Mouse (Mus musculus) neural tube, embryonic 13.5 days (tissue): ENCODE results near the gene Tnnt3. TPM values are rescaled to one million over a fixed set of nuclear protein-coding genes. Genes with fewer than 3 reads are reported as not detected.

Experiments
- ATAC-seq: fragments of 200-750 bp; cut with Nextera tagmentation; 2 replicates; pipeline ENCODE4 v1.8.0; 2017; ENCODE audit warnings: low read depth, mild to moderate bottlenecking, moderate TSS enrichment, moderate library complexity
- H3K27ac ChIP-seq: fragments of 300-500 bp; sonication (generic); replicated peaks from 2 replicates; pipeline ENCODE4 v1.5.1; 2015; ENCODE audit warnings: moderate library complexity, mild to moderate bottlenecking, inconsistent platforms
- H3K27me3 ChIP-seq: fragments of 300-500 bp; sonication (generic); 2 replicates; pipeline ENCODE4 v1.6.1; 2015; ENCODE audit warnings: mild to moderate bottlenecking, inconsistent platforms
- H3K36me3 ChIP-seq: fragments of 300-500 bp; sonication (generic); 2 replicates; pipeline ENCODE4 v1.6.1; 2015; ENCODE audit warnings: mild to moderate bottlenecking, inconsistent platforms
- H3K4me1 ChIP-seq: fragments of 300-500 bp; sonication (generic); replicated peaks from 2 replicates; pipeline ENCODE4 v1.6.1; 2015; ENCODE audit warnings: inconsistent platforms
- H3K4me2 ChIP-seq: fragments of 300-500 bp; sonication (generic); 2 replicates; pipeline ENCODE4 v1.6.1; 2015; ENCODE audit warnings: inconsistent platforms, mild to moderate bottlenecking, moderate library complexity
- H3K4me3 ChIP-seq: fragments of 300-500 bp; sonication (generic); 2 replicates; pipeline ENCODE4 v1.5.1; 2015; ENCODE audit warnings: mild to moderate bottlenecking, inconsistent platforms
- H3K9ac ChIP-seq: fragments of 300-500 bp; sonication (generic); 2 replicates; pipeline ENCODE4 v1.6.1; 2015; ENCODE audit warnings: moderate library complexity, mild to moderate bottlenecking, inconsistent platforms
- H3K9me3 ChIP-seq: fragments of 300-500 bp; sonication (generic); 2 replicates; pipeline ENCODE4 v1.6.1; 2016; ENCODE audit warnings: inconsistent platforms
- WGBS: fragments of 180-500 bp; shearing (Covaris S2); methylation state at CpG from one replicate; pipeline ENCODE4 v1.1.7; 2015; 5-methylcytosine and 5-hydroxymethylcytosine counted together
- polyA plus RNA-seq: library from polyadenylated mRNA; unstranded; fragments of >200 nt; fragmentation: Nextera tagmentation; extraction: Ambion mirVana; gene quantifications from 2 replicates; pipeline ENCODE4 v1.2.1, GENCODE M21; 2015

Gene Tnnt3
- polyA plus RNA-seq, result 2.4 and 8.4 TPM in 2 replicates

GRCm38 (mm10) chr7:142498575-142498974, at the start of gene Tnnt3:
TSS of gene Tnnt3 (plus strand) at chr7:142498836.
- H3K4me2 ChIP-seq, result no peak within 1 kb of the TSS
- no peak within 1 kb of the TSS for H3K9ac ChIP-seq
- no peaks in the 10 kb centered on the region for H3K36me3 ChIP-seq
- no peaks in the 10 kb centered on the region for H3K27me3 ChIP-seq
- WGBS, result 87% methylated on average over 2 of the region's 2 CpGs
- ATAC-seq, result no peak
- no peaks in the 10 kb centered on the region for H3K4me1 ChIP-seq
- H3K4me3 ChIP-seq, result no peak within 1 kb of the TSS
- no peak within 1 kb of the TSS for H3K27ac ChIP-seq
- H3K9me3 ChIP-seq, result no peaks in the 10 kb centered on the region

- H3K4me2 ChIP-seq, result no peak overlapping the region
- H3K27ac ChIP-seq, result no peak overlapping the region
- no peaks in the 10 kb centered on the region for H3K9me3 ChIP-seq
- H3K4me3 ChIP-seq, result no peak overlapping the region
- WGBS, result 78% methylated on average over 6 of the region's 6 CpGs
- no peak for ATAC-seq
- no peaks in the 10 kb centered on the region for H3K27me3 ChIP-seq
- H3K4me1 ChIP-seq, result no peaks in the 10 kb centered on the region
- H3K36me3 ChIP-seq, result no peaks in the 10 kb centered on the region
- H3K9ac ChIP-seq, result no peak overlapping the region
These were observed 49.5 kb upstream of the Tnnt3 start for GRCm38 (mm10) chr7:142449038-142449617.

- H3K4me3 ChIP-seq, result no peak overlapping the region
- no peak for ATAC-seq
- no peak overlapping the region for H3K9ac ChIP-seq
- no peaks in the 10 kb centered on the region for H3K27me3 ChIP-seq
- no peaks in the 10 kb centered on the region for H3K9me3 ChIP-seq
- WGBS, result 13% methylated on average over 1 of the region's 1 CpGs
- H3K4me1 ChIP-seq, result peaks cover 22% of the 10 kb centered on the region
- no peaks in the 10 kb centered on the region for H3K36me3 ChIP-seq
- no peak overlapping the region for H3K4me2 ChIP-seq
- H3K27ac ChIP-seq, result peak overlapping the region; percentile 7; the same call in 1 of the 2 replicates
These were observed 43.9 kb upstream of the Tnnt3 start for GRCm38 (mm10) chr7:142454706-142455105.

GRCm38 (mm10) chr7:142455251-142455650, 43.4 kb upstream of the Tnnt3 start:
- no peak overlapping the region for H3K4me2 ChIP-seq
- no peaks in the 10 kb centered on the region for H3K27me3 ChIP-seq
- ATAC-seq, result no peak
- no peaks in the 10 kb centered on the region for H3K9me3 ChIP-seq
- peaks cover 22% of the 10 kb centered on the region for H3K4me1 ChIP-seq
- H3K27ac ChIP-seq, result peak overlapping the region; percentile 7; the same call in 1 of the 2 replicates
- no peaks in the 10 kb centered on the region for H3K36me3 ChIP-seq
- no peak overlapping the region for H3K9ac ChIP-seq
- WGBS, result 58% methylated on average over 2 of the region's 2 CpGs
- H3K4me3 ChIP-seq, result no peak overlapping the region

GRCm38 (mm10) chr7:142456806-142457205, 41.8 kb upstream of the Tnnt3 start:
- Histone ChIP-seq H3K27me3 (no peaks in the 10 kb centered on the region), H3K4me1 (peaks cover 22% of the 10 kb centered on the region), H3K36me3 (no peaks in the 10 kb centered on the region), H3K9me3 (no peaks in the 10 kb centered on the region), H3K4me2 (no peak overlapping the region), H3K4me3 (no peak overlapping the region), H3K9ac (no peak overlapping the region), H3K27ac (peak overlapping the region; percentile 61; the same call in 1 of the 2 replicates)
- ATAC-seq, result no peak
- 82% methylated on average over 3 of the region's 3 CpGs for WGBS

- peak; percentile 23; the same call in 1 of the 2 replicates for ATAC-seq
- H3K9me3 ChIP-seq, result no peaks in the 10 kb centered on the region
- H3K27me3 ChIP-seq, result no peaks in the 10 kb centered on the region
- H3K4me2 ChIP-seq, result no peak overlapping the region
- H3K27ac ChIP-seq, result peak overlapping the region; percentile 61
- H3K9ac ChIP-seq, result no peak overlapping the region
- WGBS, result 21% methylated on average over 3 of the region's 3 CpGs
- H3K4me3 ChIP-seq, result no peak overlapping the region
- peaks cover 22% of the 10 kb centered on the region for H3K4me1 ChIP-seq
- H3K36me3 ChIP-seq, result no peaks in the 10 kb centered on the region
These were observed 41.3 kb upstream of the Tnnt3 start for GRCm38 (mm10) chr7:142457227-142457811.

- ATAC-seq, result 0 out of 2 replicates have a peak, but pooled peaks have one; percentile 47
- Histone ChIP-seq H3K27ac (peak overlapping the region; percentile 61), H3K27me3 (no peaks in the 10 kb centered on the region), H3K9me3 (no peaks in the 10 kb centered on the region), H3K9ac (no peak overlapping the region), H3K4me3 (no peak overlapping the region), H3K36me3 (no peaks in the 10 kb centered on the region), H3K4me1 (peaks cover 22% of the 10 kb centered on the region), H3K4me2 (no peak overlapping the region)
- WGBS, result 48% methylated on average over 2 of the region's 2 CpGs
These were observed 40.6 kb upstream of the Tnnt3 start for GRCm38 (mm10) chr7:142458026-142458425.

- Histone ChIP-seq H3K27ac (no peak overlapping the region), H3K4me1 (peaks cover 22% of the 10 kb centered on the region), H3K4me3 (no peak overlapping the region), H3K9ac (no peak overlapping the region), H3K27me3 (no peaks in the 10 kb centered on the region), H3K4me2 (no peak overlapping the region), H3K36me3 (no peaks in the 10 kb centered on the region), H3K9me3 (no peaks in the 10 kb centered on the region)
- WGBS, result 89% methylated on average over 5 of the region's 5 CpGs
- ATAC-seq, result no peak
These were observed 39.8 kb upstream of the Tnnt3 start for GRCm38 (mm10) chr7:142458676-142459298.

GRCm38 (mm10) chr7:142459299-142459691, 39.3 kb upstream of the Tnnt3 start:
- H3K36me3 ChIP-seq, result no peaks in the 10 kb centered on the region
- no peak overlapping the region for H3K4me3 ChIP-seq
- WGBS, result 91% methylated on average over 2 of the region's 2 CpGs
- no peak for ATAC-seq
- H3K9me3 ChIP-seq, result no peaks in the 10 kb centered on the region
- H3K4me1 ChIP-seq, result peaks cover 22% of the 10 kb centered on the region
- no peak overlapping the region for H3K9ac ChIP-seq
- H3K27me3 ChIP-seq, result no peaks in the 10 kb centered on the region
- no peak overlapping the region for H3K4me2 ChIP-seq
- no peak overlapping the region for H3K27ac ChIP-seq

GRCm38 (mm10) chr7:142460636-142461077, 38.0 kb upstream of the Tnnt3 start, which contains the start of gene Lsp1:
TSS of gene Lsp1 (plus strand) at chr7:142460809.
- WGBS, result 95% methylated on average over 7 of the region's 7 CpGs
- Histone ChIP-seq H3K36me3 (no peaks in the 10 kb centered on the region), H3K27me3 (no peaks in the 10 kb centered on the region), H3K4me3 (no peak within 1 kb of the TSS), H3K4me2 (no peak within 1 kb of the TSS), H3K9me3 (no peaks in the 10 kb centered on the region), H3K9ac (no peak within 1 kb of the TSS), H3K4me1 (peaks cover 22% of the 10 kb centered on the region), H3K27ac (no peak within 1 kb of the TSS)
- ATAC-seq, result no peak

- Histone ChIP-seq H3K4me2 (no peak overlapping the region), H3K4me1 (peaks cover 15% of the 10 kb centered on the region), H3K4me3 (no peak overlapping the region), H3K36me3 (no peaks in the 10 kb centered on the region), H3K9ac (no peak overlapping the region), H3K27ac (no peak overlapping the region), H3K27me3 (no peaks in the 10 kb centered on the region), H3K9me3 (no peaks in the 10 kb centered on the region)
- 92% methylated on average over 2 of the region's 2 CpGs for WGBS
- no peak for ATAC-seq
These were observed 37.2 kb upstream of the Tnnt3 start for GRCm38 (mm10) chr7:142461446-142461845.

- H3K27me3 ChIP-seq, result no peaks in the 10 kb centered on the region
- no peak overlapping the region for H3K4me3 ChIP-seq
- no peak overlapping the region for H3K4me2 ChIP-seq
- no peak overlapping the region for H3K9ac ChIP-seq
- no peak overlapping the region for H3K27ac ChIP-seq
- no peak for ATAC-seq
- WGBS, result 83% methylated on average over 6 of the region's 6 CpGs
- no peaks in the 10 kb centered on the region for H3K36me3 ChIP-seq
- H3K9me3 ChIP-seq, result no peaks in the 10 kb centered on the region
- H3K4me1 ChIP-seq, result peaks cover 9% of the 10 kb centered on the region
These were observed 36.4 kb upstream of the Tnnt3 start for GRCm38 (mm10) chr7:142462190-142462589.
